Mouse (Mus musculus) left cerebral cortex, postnatal 10 days (tissue): ENCODE data around the gene Rab6a. TPM values are rescaled to one million over a fixed set of nuclear protein-coding genes. Genes with fewer than 3 reads are reported as not detected.
A peak's percentile ranks its signal among the peaks of the same experiment; 100 is the strongest.

ENCODE experiments used
- DNase-seq, 2 experiments: peaks; one replicate each; pipeline ENCODE4 v3.0.0; 2021 to 2022; ENCODE audit warnings: low spot score in 2 of 2, mixed read lengths in 1 of 2; ENCODE audit errors: extremely low spot score in 1 of 2
- intact Hi-C: fragments of 180-260 bp; cut with DNase I; formaldehyde crosslinking; loops from one replicate; pipeline ENCODE4 v1.15.1; 2025
- total RNA-seq, 2 experiments: library from RNA; stranded (reverse); gene quantifications; 2 replicates each; pipeline ENCODE4 v1.2.3; 2021

The Rab6a gene
- total RNA-seq, 2 experiments from 2014 or later = 386 to 392 TPM

DNA sequence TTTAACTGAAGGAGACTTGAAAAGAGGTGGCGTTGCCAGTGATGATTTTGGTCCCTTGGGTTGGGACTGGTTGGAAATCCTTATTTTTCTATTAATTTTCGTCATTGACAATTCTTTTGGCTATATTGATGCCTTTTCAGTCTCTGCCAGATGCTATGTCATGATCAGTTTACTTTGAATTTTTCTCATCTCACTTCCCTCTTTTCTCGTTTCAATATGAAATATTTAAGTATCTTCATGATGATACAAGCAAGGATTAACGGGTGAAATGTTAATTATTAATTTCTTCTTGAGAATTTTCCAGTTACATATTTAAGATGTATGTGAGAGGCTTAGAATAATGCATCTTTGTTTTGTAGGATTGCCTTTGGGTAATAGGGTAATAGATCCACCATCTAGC, 1.7 kb downstream of the Rab6a start:
- no peak for DNase-seq
- intact Hi-C loops = loop anchor here (10.0 kb wide), 1 partner anchor 54 kb away; no protein-coding TSS in a partner anchor

DNA sequence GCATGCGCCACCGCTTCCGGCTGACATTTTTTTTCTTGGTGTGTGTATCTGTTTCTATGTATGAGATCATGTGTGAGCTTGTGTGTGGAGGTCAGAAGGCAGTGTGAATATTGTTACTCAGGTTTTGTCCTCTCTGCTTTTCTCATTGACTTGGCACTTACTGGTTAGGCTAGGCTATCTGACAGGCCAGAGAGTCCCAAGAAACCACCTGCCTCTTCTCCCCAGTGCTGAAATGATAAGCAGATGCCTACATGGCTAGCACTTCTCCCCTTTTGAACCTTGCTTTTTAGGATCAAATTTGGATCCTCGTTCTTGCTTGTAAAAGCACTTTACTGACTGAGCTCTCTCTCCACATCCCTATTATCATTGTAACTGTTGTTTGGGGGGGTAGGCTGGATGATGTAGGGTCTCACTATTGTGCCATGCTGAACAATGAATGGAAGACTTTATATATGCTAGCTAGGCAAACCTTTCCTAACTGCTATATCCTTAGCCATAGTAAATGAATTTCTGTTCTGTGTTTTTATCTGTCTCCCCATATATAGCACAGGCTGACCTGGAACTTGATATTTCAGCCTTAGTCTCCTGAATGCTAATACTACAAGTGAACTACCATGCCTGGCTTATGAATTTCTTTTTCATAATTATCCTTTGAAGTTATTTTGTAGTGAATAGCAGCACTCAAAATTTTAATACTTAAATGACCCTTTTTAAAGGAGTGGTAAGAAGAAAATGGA, 9.1 kb downstream of the Rab6a start:
- no peak for DNase-seq

DNA sequence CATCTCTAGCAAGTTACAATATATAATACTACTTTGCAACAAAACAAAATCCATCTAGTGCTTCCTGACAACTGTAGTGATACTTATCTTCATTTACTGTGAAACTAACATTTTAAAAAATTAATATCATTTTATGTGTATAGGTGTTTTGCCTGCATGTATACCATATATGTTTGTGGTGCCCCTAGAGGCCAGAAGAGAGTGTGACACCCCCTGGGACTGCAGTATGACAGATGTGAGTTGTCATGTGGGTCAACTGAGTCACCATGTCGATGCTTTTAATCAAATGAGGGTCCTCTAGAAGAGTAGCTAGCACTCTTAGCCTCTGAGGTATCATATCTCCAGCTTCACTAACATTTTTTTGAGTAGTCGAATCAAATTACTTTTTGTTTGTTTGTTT, 15.1 kb downstream of the Rab6a start:
- intact Hi-C loops = no loop called here
- DNase-seq = no peak

More for the DNA sequence above, 9.1 kb downstream of the Rab6a start:
- intact Hi-C loops = no loop called here

DNA sequence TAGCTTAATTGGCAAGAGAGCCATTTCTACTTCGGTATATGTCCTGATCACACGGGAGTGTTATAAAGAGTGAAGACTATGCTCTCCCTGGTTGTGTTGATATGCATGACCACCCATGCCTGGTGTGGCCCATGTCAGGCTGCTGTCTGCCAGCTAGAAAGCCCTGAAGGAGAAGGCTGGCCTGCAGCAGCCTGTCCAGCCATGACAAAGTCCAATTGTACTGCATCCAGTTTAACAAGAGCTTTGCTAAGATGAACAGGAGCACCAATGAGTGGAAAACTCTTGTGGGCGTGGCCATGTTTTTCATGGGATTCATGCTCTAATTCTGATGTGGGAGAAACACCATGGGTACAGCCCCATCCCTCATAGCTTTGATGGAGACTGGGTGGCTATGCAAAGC, 17.3 kb downstream of the Rab6a start:
- no peak for DNase-seq
- intact Hi-C loops = no loop called here

DNA sequence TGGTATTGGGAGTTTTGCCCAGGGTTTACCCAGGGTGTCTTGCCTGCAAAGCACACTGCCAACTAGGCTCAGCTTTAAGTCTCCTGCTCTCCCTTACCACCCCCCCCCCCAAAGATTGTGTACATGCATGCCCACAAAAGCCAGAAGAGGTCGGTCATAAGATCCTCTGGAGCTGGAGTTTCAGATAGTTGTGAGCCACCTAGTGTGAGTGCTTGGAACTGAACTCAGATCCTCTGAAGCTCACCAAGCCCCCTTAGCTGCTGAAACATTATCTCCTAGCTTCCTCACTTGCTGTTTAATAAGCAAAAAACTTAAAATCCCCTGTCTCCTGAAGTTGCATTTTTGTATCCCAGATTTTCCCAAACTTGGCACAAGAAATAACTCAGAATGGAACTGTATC, 30.4 kb downstream of the Rab6a start:
- intact Hi-C loops = no loop called here
- DNase-seq = no peak

DNA sequence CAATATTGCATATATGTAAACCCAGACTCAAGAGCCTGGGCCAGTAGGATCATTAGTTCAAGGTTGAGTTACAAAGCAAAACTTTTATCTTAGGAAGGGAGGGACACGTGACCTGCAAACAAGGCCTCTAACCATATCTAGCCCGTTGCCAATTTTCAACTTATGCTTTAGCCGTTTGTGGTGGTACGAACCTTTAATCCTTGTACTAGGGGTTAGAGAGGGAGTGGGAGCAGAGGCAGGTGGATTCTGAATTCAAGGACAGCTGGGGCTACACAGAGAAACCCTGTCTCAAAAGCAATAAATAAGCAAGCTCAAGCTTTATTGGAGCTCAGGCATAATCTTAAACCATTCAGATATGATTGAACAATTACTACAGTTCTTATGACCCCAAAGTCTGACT, 35.2 kb downstream of the Rab6a start:
- intact Hi-C loops = no loop called here

DNA sequence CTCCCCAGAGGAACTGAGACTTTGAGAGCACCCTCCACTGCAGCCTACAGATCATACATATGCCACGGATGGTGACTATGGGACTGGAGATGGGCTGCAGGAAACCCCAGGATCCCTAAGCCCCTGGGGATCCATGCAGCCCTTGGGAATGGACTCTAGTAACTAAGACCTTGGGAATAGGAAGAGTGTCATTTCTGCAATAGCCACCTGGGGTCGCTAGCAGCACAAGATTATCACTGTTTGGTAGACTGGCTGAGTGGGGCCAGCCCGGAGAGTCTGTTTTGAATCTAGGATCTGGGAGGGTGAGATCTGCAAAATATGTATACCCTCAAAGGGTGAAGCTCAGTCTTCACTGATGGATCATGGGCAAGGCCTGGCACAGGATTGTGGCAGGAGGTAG, 37.9 kb downstream of the Rab6a start:
- peak; percentile 54 to 81 for DNase-seq
- intact Hi-C loops = loop anchor here (5.0 kb wide), 1 partner anchor 37 kb away; no protein-coding TSS in a partner anchor

More for the DNA sequence above, 35.2 kb downstream of the Rab6a start:
- no peak for DNase-seq

DNA sequence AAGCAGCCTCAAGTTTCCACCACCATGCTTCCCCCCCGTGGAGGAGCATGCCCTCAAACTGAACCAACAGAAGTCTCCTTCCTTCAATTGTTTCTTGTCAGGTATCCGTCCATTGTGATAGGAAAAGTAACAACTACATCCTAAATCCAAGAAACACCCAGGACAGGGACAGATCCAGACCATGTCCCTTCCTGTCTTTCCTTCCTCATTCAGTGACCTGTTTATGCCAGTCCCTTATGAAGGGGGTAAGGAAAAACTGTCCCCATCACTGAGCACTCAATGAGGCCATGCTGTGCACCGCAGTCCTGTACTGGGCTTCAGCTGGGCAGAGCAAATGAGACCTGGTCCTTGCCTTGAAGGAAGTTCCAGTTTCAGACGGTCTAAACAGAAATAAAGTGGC, 41.9 kb downstream of the Rab6a start:
- intact Hi-C loops = loop anchor here (5.0 kb wide), 1 partner anchor 33 kb away; no protein-coding TSS in a partner anchor
- no peak for DNase-seq

DNA sequence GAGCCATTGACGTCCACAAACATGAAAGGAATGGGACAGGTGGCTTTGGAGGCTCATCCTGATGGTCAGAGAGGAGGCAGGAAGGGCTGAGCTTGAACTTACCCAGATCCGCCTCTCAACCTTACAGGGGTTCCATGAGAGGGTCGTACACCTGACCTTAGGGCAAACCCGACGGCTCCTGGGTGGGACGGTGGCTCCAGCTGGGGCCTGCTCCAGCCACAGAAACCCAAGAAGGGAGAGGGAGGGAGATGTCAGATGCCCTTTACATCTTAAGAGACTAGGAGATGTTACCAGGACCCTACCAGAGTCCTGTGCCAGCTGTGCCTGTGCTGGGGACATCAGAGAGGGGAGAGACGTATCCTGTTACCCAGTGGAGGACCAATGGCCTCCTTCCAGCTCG, 42.6 kb downstream of the Rab6a start:
- intact Hi-C loops = loop anchor here (5.0 kb wide), 1 partner anchor 32 kb away; no protein-coding TSS in a partner anchor
- no peak for DNase-seq

DNA sequence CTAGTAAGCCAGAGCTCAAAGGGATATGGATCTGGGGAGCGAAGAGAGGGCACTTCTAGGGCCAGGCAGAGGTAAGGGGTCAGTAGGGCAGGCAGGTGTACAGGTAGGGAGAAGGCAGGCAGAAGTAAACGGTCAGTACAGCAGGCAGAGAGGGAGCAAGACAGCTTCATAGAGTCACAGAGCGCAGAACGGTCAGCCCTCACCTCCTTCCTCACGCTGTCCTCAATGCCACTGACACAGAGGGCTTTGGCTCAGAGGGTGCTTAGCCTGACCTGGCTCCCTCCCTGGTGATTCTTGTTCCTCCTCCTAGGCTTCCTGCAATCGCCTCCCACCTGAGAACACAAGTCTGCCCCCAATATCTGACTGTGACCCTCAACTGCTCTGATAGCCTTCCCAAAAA, 43.2 kb downstream of the Rab6a start:
- DNase-seq = no peak
- intact Hi-C loops = no loop called here

DNA sequence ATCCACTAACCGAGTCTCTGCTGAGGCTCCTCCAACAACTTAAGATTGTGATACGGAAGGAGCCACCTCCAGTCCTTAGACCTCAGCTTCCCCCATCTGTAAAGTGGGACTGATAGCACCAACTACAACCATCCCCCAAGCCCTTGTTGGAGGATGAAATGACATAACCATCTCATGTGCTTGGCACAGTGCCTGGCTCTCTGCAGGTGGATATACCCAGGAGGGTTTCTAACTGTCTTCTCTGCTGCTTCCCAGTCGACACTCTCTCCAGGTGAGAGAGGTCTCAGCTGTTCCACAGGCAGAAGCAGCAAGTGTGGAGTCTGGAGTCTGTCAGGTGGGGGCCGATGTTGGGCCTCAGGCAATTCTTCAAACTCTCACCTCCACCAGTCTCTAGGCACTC, 43.8 kb downstream of the Rab6a start:
- intact Hi-C loops = no loop called here
- peak in 1 of 2 experiments; percentile 42 for DNase-seq

DNA sequence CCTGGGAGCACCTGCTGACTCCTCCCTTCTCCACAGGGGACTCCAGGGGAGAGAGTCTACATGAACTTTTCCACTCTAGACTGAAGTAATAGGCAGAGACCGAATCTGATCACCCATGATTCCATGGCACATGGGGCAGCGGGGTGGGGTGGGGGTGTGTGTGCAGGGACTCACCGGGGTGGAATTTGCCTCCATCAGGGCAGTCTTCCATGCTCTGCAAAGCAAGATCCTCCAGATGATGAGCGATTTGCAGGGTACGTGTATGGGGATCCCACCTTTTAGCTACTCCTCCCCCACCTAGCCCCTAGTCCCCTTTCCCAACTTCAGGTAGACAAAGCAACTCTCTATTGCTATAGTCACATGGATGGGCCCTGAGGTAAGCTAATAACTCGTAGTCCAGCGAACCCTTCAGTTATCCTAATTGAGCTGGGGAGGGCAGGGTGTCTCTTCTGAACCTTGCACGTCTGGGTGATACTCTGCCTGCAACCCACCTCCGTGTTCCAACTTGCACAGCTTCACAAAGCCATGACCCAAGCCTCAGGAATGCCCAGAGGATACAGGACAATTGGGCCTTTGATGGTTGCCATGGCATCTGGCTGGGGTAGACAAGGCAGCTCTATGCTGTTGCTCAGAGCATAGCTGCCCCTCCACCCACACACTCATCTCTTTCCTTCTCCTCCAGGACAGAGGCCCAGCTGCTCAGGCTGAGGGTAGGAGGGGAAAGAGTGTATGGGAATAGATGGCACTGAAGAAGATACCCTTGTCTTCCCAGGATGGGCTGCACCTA, 46.5 kb downstream of the Rab6a start:
- DNase-seq = peak; percentile 61 to 73
- intact Hi-C loops = no loop called here

DNA sequence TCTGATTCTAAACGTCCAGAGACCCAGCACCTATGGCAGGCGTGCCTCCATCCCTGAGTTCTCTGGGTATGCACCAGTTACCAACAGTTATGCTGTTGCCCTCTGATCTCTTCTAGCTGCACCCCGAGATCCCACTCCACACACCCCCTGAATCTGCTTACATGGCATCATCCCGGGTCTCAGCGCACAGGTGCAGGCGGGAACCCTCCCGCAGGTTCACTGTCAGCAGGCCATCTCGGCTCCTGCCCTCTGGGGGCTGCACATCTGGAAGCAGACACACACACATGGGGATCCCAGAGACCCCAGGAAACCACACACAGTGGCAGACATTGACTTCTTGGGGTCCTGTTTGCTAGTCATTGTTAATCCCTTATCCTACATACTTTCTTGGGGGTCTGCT, 47.2 kb downstream of the Rab6a start:
- intact Hi-C loops = no loop called here
- DNase-seq = no peak

DNA sequence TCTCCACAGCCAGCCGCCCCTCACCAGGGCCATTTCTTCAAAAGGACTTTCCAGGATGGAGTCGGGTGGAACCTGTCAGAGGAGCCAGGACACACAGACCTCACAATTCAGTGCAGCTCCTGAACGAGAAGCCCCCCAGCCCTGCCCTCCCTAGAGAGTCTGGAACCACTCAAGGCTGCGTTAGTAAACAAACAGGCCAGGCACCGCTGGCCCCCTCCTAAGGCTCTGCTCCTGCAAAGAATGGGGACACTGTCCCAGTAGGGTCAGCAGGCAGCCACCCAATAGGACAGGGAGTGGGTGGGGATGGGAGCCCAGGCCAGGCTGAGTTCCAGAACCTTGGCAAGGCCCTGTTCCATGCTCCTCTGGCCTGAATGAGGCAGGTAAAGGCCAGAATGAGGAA, 49.5 kb downstream of the Rab6a start:
- DNase-seq = peak in 1 of 2 experiments; percentile 57
- intact Hi-C loops = no loop called here

DNA sequence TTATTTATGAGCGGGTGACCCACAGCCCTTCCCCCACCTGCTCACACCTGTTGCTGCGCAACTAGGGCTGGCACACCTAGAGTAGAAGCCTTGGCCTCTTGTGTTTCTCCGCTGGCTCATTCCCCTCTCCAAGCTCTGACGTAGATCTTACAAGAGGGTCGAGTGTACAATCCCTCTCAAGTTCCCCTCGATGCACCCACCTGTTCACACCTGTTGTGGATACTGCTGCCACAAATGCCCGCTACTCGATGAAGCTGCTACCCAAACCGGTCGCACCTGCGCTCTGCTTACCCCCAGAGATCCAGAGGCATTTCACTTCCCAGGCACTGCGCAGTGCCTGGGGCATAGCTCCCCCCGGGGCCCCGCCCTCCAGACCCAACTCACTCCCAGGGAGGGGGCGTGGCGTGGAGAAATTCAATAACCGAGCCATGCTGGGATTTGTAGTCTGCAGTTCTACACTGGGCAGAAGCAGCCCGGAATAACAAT, 50.9 kb downstream of the Rab6a start:
- intact Hi-C loops = no loop called here
- DNase-seq = peak in 1 of 2 experiments; percentile 72

DNA sequence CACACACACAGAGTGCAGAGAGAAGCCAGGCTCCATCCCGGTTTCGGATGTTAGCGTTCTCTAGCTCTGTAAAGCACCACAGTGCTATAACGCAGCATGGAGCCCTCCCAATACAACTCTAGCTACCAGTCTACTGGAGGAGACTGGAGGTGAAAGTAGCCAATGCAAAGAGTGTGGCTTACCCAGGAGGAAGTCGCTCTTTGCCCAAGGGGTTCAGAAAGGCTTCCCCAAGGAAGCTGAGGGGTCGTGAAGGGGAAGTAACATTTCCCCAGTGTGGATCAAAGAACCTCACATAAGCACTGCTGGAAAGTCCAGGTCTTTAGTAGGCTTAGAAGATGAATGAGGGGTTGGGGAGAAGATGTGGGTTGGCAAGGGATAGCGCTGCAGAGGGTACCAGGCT, 54.1 kb downstream of the Rab6a start:
- intact Hi-C loops = no loop called here
- DNase-seq = no peak

DNA sequence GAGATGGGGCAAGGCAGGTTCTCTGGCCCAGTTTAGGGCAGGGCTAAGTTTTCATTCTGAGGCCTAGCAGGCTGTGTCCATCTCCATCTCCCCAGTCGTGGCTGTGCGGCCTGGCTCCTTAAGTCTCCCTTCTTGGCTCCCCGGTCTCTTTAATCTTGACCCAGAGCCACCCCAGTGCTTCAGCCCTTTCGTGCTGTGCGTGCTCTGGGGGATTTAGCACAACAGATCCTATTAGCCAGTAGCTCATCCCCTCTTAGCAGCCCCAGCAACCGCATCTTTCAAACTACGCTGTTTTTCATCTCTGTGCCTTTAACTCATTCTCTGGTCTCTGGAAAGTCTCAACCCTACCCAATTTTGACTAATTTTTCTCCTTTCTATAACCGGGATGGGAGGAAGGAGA, 55.0 kb downstream of the Rab6a start, which contains the start of gene Plekhb1:
TSS of gene Plekhb1 (minus strand) at position 184 of the 400 bp plus-strand sequence.
- intact Hi-C loops = no loop called here
- no peak for DNase-seq

DNA sequence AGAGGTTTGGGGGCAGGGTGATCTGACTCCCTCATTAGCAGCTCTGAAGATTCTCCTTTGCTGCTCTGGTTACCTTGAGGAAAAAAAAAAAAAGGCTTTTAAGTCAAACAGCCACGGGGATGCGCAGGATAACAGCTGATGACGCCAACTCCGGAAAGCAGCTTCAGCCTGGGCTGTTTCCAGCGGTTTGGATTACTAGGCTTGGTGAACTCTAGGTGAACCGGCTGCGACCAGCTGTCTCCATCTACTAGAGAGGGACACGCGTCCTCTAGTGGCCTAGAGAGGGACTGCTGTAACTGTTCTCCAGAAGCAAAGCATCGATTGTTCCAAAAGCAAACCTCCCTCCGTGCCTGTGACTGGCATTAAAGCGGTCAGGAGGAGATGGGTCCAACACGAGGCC, 56.0 kb downstream of the Rab6a start:
- intact Hi-C loops = no loop called here

DNA sequence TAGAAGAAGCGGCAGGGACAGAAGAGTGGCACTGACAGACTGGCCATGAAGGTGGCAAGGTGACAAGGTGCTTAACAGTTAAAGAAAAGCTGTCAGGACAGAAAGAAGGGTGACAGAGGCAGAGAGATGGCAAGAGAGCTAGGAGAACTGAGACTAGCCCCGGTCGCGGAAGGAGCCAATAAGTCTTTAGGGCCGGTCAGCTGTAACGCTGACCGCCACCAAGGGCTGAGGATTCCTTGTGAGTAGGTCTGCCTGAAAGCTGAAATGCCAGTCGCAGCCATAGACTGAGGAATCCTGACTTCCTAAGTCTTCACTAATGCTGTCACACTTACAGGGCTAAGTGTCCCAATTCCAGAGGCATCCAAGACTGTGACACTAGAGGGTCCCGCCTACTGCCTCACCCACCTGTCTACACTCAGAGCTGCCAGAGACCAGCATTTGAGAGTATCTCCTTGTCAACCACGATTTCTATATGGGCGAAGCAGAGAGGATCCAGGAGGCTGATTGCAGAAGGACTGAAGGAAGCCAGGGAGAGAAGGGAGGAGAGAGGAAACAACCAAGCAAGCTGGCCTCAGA, 56.6 kb downstream of the Rab6a start:
- DNase-seq = no peak
- intact Hi-C loops = no loop called here

More for the DNA sequence above, 56.0 kb downstream of the Rab6a start:
- peak; percentile 85 to 93 for DNase-seq
